Mouse (Mus musculus) kidney, postnatal 0 days (tissue): ENCODE results near the gene Snap91. TPM values are rescaled to one million over a fixed set of nuclear protein-coding genes. Genes with fewer than 3 reads are reported as not detected.

ENCODE experiments used
- ATAC-seq: fragments of 200-750 bp; cut with Nextera tagmentation; replicated peaks from 2 replicates; pipeline ENCODE4 v1.8.0; 2017; ENCODE audit warnings: low read depth, moderate number of reproducible peaks, moderate TSS enrichment, moderate library complexity; ENCODE audit not compliant: low FRiP score
- DNase-seq: peaks from one replicate; pipeline ENCODE4 v3.0.0-alpha.2; 2016; ENCODE audit warnings: low spot score
- H3K27ac ChIP-seq: fragments of 300-500 bp; sonication (generic); 2 replicates; pipeline ENCODE4 v1.5.1; 2014; ENCODE audit warnings: mild to moderate bottlenecking
- H3K27me3 ChIP-seq: fragments of 300-500 bp; sonication (generic); 2 replicates; pipeline ENCODE4 v1.6.1; 2014; ENCODE audit warnings: low read length, mixed read lengths; ENCODE audit not compliant: insufficient read depth
- H3K36me3 ChIP-seq: fragments of 300-500 bp; sonication (generic); 2 replicates; pipeline ENCODE4 v1.6.1; 2014; ENCODE audit warnings: low read length, mixed read lengths; ENCODE audit not compliant: insufficient read depth
- H3K4me1 ChIP-seq: fragments of 300-500 bp; sonication (generic); replicated peaks from 2 replicates; pipeline ENCODE4 v1.6.1; 2014; ENCODE audit warnings: antibody characterized with exemption, low read length, mixed read lengths; ENCODE audit not compliant: insufficient read depth
- H3K4me2 ChIP-seq: fragments of 300-500 bp; sonication (generic); 2 replicates; pipeline ENCODE4 v1.6.1; 2014; ENCODE audit warnings: mild to moderate bottlenecking, low read length, moderate library complexity, mixed read lengths
- H3K4me3 ChIP-seq: fragments of 300-500 bp; sonication (generic); replicated peaks from 2 replicates; pipeline ENCODE4 v1.5.1; 2014; ENCODE audit warnings: low read depth, low read length
- H3K9ac ChIP-seq: fragments of 300-500 bp; sonication (generic); 2 replicates; pipeline ENCODE4 v1.6.1; 2014; ENCODE audit warnings: low read depth, low read length
- H3K9me3 ChIP-seq: fragments of 300-500 bp; sonication (generic); replicated peaks from 2 replicates; pipeline ENCODE4 v1.6.1; 2016; ENCODE audit warnings: low read length, inconsistent platforms, mixed read lengths
- CTCF ChIP-seq: IDR thresholded peaks from 2 replicates; pipeline ENCODE4 v1.5.1; 2016; ENCODE audit warnings: antibody characterized with exemption, low read depth, mild to moderate bottlenecking, moderate library complexity
- WGBS: fragments of 180-500 bp; shearing (Covaris S2); extraction: QIAGEN DNeasy Blood & Tissue Kit; methylation state at CpG from one replicate; pipeline ENCODE4 v1.1.7; 2014; 5-methylcytosine and 5-hydroxymethylcytosine counted together
- polyA plus RNA-seq: library from polyadenylated mRNA; unstranded; fragments of >200 nt; fragmentation: Nextera tagmentation; extraction: Ambion mirVana; gene quantifications from 2 replicates; pipeline ENCODE4 v1.2.1, GENCODE M21; 2015

Snap91 gene
- polyA plus RNA-seq, 1 experiment from 2014 or later: 20.9 TPM

DNA sequence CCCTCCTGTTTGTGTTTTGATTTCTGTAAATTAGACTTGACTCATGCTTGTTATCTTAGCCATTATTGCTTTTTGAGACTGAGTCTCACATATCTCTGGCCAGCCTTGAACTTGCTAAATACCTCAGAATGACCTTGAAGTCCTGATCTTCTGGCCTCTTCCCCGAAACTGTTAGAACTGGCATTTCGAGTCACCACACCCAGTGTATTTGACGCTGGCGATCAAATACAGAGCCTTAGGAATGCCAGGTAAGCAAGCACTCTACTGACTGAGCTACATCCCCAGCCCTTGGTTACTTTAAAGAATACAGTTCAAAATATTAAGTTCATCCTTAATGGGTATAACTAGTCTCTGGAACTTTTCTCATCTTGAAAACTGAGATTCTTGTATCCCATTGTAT is 155.4 kb downstream of the Snap91 start:
- Histone ChIP-seq H3K4me1 (no peaks in the 10 kb centered on the region), H3K36me3 (no peaks in the 10 kb centered on the region), H3K27ac (no peak overlapping the region), H3K27me3 (no peaks in the 10 kb centered on the region), H3K4me2 (no peak overlapping the region), H3K9ac (no peak overlapping the region), H3K4me3 (no peak overlapping the region), H3K9me3 (no peaks in the 10 kb centered on the region)
- no peak for TF ChIP-seq CTCF
- DNase-seq (no peak), ATAC-seq (no peak)
- 91% methylated on average over 4 of the region's 4 CpGs for WGBS

DNA sequence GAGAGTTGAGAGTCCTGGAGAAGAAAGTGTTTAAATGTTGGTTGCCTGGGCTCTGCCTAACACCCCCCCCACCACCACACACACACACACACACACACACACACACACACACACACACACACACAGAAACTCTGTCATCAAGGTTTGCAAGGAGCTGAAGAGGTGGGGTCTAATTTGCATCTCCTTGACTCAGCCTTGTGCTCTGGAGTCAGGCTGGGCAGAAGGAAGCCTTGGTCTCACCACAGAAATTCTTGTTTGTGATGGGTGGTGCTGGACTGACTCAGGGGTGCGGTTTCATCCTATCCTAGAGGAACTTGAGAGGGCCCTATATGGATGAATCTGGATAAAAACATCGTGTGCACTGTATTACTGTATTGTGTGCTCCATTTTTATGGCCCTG is 159.7 kb downstream of the Snap91 start:
- TF ChIP-seq CTCF: no peak
- Histone ChIP-seq H3K4me2 (no peak overlapping the region), H3K4me1 (no peaks in the 10 kb centered on the region), H3K9ac (no peak overlapping the region), H3K4me3 (no peak overlapping the region), H3K27me3 (no peaks in the 10 kb centered on the region), H3K36me3 (no peaks in the 10 kb centered on the region), H3K27ac (no peak overlapping the region), H3K9me3 (no peaks in the 10 kb centered on the region)
- 74% methylated on average over 2 of the region's 2 CpGs for WGBS
- DNase-seq (no peak), ATAC-seq (no peak)

DNA sequence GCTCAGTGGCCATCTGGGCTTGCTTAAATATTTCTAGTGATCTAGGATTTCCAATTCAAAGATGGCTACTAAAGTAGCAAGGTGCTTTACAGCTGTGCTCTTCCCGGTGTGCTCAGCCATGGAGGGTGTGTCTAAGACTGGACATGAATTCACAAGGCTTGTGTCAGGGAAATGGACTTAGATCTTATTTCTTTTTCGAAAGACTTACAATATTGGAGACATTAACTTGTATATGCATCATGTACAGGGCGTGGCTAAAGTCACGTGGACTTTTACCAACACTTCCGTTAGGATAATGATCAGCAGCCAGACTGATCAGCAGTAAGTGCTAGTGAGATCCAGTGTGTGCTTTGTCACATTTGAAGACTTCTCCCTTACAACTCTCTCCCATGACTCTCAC is 160.2 kb downstream of the Snap91 start:
- H3K36me3 ChIP-seq: no peaks in the 10 kb centered on the region
- DNase-seq: no peak
- H3K9me3 ChIP-seq: no peaks in the 10 kb centered on the region
- H3K27ac ChIP-seq: no peak overlapping the region
- no peaks in the 10 kb centered on the region for H3K4me1 ChIP-seq
- no peak overlapping the region for H3K4me2 ChIP-seq
- H3K9ac ChIP-seq: no peak overlapping the region
- TF ChIP-seq CTCF: no peak
- H3K4me3 ChIP-seq: no peak overlapping the region
- WGBS: 90% methylated on average over 5 of the region's 5 CpGs
- no peaks in the 10 kb centered on the region for H3K27me3 ChIP-seq
- no peak for ATAC-seq

DNA sequence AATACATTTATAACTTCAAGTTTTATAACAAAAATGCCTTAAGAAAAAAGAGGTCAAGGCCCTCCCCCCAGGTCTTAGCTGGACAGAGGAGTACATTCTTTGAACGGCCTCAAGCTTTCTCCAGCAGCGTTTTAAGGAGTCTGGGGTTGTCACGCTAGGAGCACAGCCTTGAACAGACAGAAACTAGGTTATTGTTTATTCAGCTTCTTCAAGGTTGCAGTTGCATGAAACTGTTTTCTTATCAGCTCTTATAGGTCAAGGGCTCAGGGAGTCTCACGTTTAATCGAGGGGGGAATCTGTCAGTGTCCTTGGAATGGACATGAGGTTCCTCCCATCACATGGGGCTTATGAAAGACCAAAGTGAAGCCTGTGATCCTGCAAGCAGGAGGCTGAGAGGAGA is 163.3 kb downstream of the Snap91 start:
- H3K4me3 ChIP-seq: no peak overlapping the region
- no peak for DNase-seq
- no peak for ATAC-seq
- no peaks in the 10 kb centered on the region for H3K27me3 ChIP-seq
- H3K4me1 ChIP-seq: no peaks in the 10 kb centered on the region
- no peaks in the 10 kb centered on the region for H3K36me3 ChIP-seq
- TF ChIP-seq CTCF: no peak
- no peak overlapping the region for H3K4me2 ChIP-seq
- H3K27ac ChIP-seq: no peak overlapping the region
- WGBS: 32% methylated on average over 5 of the region's 5 CpGs
- no peak overlapping the region for H3K9ac ChIP-seq
- H3K9me3 ChIP-seq: no peaks in the 10 kb centered on the region

DNA sequence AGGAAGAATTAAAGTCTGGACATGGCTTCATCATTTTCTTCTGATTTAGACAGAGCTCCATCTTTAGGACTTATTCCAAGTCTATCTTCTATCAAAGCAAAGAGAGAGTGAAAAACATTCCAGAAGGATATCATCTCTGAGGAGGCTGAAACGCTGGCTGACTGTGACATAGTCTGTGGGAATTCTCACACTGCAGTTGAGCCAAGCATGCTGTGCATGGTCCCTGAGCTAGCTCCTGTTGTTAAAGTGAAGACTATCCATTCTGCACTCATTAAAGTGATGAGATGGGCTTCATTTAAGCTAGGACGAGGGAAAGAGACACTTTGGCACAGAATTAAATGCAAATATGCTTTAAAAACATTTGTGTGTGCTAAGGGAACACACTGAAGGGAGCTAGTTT is 163.9 kb downstream of the Snap91 start:
- no peak for DNase-seq
- no peak for ATAC-seq
- Histone ChIP-seq H3K36me3 (no peaks in the 10 kb centered on the region), H3K9ac (no peak overlapping the region), H3K9me3 (no peaks in the 10 kb centered on the region), H3K4me1 (no peaks in the 10 kb centered on the region), H3K4me3 (no peak overlapping the region), H3K27me3 (no peaks in the 10 kb centered on the region), H3K4me2 (no peak overlapping the region), H3K27ac (no peak overlapping the region)
- TF ChIP-seq CTCF: no peak
- 45% methylated on average over 2 of the region's 2 CpGs for WGBS

Other genes with a start within 250 kb of the Snap91 start
- gene Me1, start 184.7 kb downstream of the Snap91 start, polyA plus RNA-seq: 21.7 and 24.4 TPM in 2 replicates
- gene Prss35, start 137.0 kb downstream of the Snap91 start, polyA plus RNA-seq: 7.1 and 7.2 TPM in 2 replicates
- gene Ripply2, start 134.9 kb upstream of the Snap91 start, polyA plus RNA-seq: 6.5 and 7.2 TPM in 2 replicates
- 79.2 and 79.3 TPM in 2 replicates for gene Cyb5r4, start 141.4 kb upstream of the Snap91 start, polyA plus RNA-seq